Mouse (Mus musculus) erythroblast, embryonic 14.5 days (primary cell): ENCODE results near the gene Wdr90. TPM values are rescaled to one million over a fixed set of nuclear protein-coding genes. Genes with fewer than 3 reads are reported as not detected.

Source experiments
- H3K27me3 ChIP-seq: 2 replicates; pipeline ENCODE4 v1.6.1; 2012; ENCODE audit warnings: inconsistent platforms; ENCODE audit not compliant: control insufficient read depth
- H3K36me3 ChIP-seq: 2 replicates; pipeline ENCODE4 v1.6.1; 2012; ENCODE audit warnings: mild to moderate bottlenecking, inconsistent platforms; ENCODE audit not compliant: control insufficient read depth
- H3K4me1 ChIP-seq: 2 replicates; pipeline ENCODE4 v1.6.1; 2012; ENCODE audit warnings: inconsistent platforms; ENCODE audit not compliant: control insufficient read depth
- H3K4me3 ChIP-seq: replicated peaks from 2 replicates; pipeline ENCODE3; 2012; ENCODE audit warnings: moderate library complexity, mild to moderate bottlenecking, inconsistent platforms
- H3K9me3 ChIP-seq: 2 replicates; pipeline ENCODE4 v1.6.1; 2012; ENCODE audit warnings: low read length, inconsistent platforms, mixed read lengths; ENCODE audit not compliant: control insufficient read depth
- GATA1 ChIP-seq: IDR thresholded peaks from 2 replicates; pipeline ENCODE4 v1.6.1; 2012; ENCODE audit warnings: low read length, inconsistent platforms, mixed read lengths
- TAL1 ChIP-seq: IDR thresholded peaks from 3 replicates; pipeline ENCODE4 v1.6.1; 2012; ENCODE audit warnings: low read length, inconsistent platforms, mixed read lengths
- polyA plus RNA-seq: library from polyadenylated mRNA; stranded (reverse); fragments of >175 nt; gene quantifications from 2 replicates; pipeline ENCODE4 v1.2.3, GENCODE M21; 2012

Gene Wdr90
- polyA plus RNA-seq, 1 experiment, result 1.9 TPM

DNA sequence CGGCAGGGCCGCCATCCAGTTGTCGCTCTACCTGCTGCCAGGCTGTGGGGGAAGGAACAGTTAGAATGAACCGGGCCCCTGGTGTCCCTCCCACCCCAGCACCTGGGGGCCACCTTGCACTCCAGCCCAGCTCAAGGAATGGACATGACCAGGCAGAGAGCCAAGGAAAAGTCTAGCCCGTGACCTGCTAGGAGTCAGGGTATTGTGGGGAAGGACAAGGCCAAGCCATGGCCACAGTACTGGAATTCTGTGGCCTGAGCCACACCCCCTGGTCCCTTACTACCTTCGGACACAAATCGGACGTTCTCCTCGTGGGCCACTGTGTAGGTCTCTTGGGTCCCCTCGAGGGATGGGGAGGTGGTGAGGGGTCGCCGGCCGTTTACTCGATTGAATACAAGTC lies 3.0 kb upstream of the Wdr90 start:
- no peak overlapping the region for H3K4me3 ChIP-seq
- TF ChIP-seq GATA1 (no peak), TAL1 (no peak)
- peaks cover 38% of the 10 kb centered on the region for H3K36me3 ChIP-seq
- H3K4me1 ChIP-seq, result peaks cover 75% of the 10 kb centered on the region
- no peaks in the 10 kb centered on the region for H3K27me3 ChIP-seq
- no peaks in the 10 kb centered on the region for H3K9me3 ChIP-seq

DNA sequence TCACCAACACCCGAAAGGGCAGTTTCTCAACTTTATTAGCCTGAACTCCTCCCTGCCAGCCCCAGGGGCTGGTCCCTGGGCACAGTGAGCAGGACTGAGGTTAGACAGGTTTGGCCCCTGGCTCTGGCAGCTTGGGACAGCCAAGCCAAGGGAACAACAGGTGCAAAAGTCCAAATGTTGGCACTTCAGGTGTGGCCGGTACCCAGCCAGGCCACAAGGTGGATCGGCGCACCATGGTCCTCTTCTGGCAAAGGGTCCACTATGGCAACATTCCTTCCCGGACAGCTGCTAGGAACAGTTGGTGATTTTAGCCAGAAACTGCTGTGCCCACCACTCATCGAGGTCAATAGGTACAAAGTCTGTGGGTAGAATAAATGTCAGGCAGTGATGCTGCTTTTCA lies 2.4 kb upstream of the Wdr90 start:
- H3K4me1 ChIP-seq, result peaks cover 76% of the 10 kb centered on the region
- H3K9me3 ChIP-seq, result no peaks in the 10 kb centered on the region
- no peak overlapping the region for H3K4me3 ChIP-seq
- TF ChIP-seq TAL1 (no peak), GATA1 (no peak)
- no peaks in the 10 kb centered on the region for H3K27me3 ChIP-seq
- H3K36me3 ChIP-seq, result peaks cover 44% of the 10 kb centered on the region

DNA sequence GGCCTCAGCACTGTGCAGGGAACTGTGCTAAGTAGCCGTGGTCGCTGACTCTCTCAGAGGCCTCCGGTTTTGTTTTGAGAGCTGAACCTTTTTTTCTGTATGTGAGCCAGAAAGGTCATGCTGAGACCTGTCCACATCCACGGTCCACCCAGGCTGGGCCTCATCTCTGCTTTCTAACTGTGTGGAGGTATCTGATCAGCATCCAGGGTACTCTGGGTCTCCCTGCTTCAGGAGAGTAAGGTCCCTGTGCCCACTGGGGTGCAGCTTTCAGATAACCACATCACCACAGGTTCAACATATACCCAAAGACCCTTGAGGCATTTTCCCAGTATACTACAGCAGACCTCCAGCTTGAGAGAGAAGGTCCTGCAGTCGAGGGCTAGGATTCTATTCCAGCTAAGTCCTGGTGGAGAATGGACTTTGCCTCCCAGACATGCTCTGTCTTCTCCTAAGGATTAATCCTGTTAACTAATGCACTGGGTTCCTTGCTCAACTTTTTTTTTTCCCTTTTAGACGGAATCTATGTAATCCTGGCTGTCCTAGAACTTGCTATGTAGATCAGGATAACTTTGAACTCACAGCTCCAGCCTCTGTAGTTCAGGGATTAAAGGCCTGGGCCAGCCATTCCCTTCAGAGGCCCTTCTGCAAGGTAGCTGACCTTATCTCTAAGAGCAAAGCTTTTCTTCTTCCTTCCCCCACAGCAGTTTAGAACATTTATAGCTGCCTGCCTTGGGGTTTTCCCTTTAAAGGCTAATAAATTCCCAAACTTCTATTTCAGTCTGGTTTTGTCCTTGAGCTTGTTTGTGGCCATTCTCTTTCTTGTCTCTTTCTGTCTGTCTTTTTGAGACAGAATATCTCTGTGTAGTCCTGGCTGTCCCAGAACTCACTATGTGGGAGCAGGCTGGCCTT lies 657 bp upstream of the Wdr90 start:
- no peak for TF ChIP-seq GATA1
- TF ChIP-seq TAL1, result no peak
- Histone ChIP-seq H3K9me3 (no peaks in the 10 kb centered on the region), H3K27me3 (no peaks in the 10 kb centered on the region), H3K4me1 (peaks cover 66% of the 10 kb centered on the region), H3K4me3 (peak overlapping the region; percentile 72), H3K36me3 (peaks cover 56% of the 10 kb centered on the region)

DNA sequence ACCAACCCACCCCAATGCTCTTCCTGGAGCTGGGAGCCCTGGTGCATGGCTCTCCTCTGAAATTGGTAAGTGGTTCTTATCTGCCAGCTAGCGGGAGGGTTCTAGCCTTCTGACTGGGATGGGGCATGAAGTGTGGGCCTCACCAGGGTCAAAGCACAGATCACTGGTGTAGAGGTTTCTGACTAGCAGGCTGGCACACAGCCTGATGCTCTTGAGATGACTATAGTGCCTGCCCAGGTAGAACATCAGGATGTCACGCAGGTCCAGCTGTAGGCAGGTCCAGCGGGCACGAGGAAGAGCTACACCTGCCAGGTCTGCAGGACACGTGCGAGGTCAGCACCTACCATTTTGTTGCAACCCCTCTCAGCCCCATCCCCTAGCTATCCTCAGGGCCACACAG lies 1.1 kb downstream of the Wdr90 start:
- Histone ChIP-seq H3K36me3 (peaks cover 61% of the 10 kb centered on the region), H3K4me1 (peaks cover 58% of the 10 kb centered on the region), H3K27me3 (no peaks in the 10 kb centered on the region), H3K9me3 (no peaks in the 10 kb centered on the region), H3K4me3 (peak overlapping the region; percentile 72)
- TF ChIP-seq TAL1, result no peak
- no peak for TF ChIP-seq GATA1

DNA sequence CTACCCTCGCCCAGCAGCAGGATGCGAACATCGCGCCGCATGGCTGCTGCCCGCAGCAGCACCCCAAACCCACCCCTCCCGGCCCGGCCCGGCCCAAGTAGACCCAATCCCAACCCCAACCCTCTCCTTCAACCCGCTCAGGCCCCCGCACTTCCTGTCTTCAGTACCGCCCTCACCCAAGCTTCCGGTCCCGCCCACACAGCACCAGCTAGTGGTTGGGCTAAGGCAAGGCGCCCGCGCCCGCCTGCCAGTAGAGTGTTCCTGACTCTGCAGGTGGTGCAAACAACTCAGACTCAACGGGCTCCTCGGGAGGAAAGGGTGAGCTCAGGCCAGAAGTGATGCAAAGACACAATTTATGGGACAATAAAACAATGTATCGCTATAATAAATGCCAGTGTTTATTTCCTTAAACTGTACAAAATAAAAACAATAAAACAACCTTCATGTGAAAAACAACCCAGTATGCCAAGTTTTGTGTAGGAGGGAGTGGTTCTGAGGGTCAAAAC lies 16.9 kb downstream of the Wdr90 start, which contains the start of gene Rhot2:
Rhot2 (minus strand) TSS at position 456 of the 506 bp plus-strand sequence.
- Histone ChIP-seq H3K4me1 (peaks cover 52% of the 10 kb centered on the region), H3K27me3 (no peaks in the 10 kb centered on the region), H3K36me3 (peaks cover 87% of the 10 kb centered on the region), H3K9me3 (no peaks in the 10 kb centered on the region), H3K4me3 (peak within 1 kb of the TSS; percentile 80)
- no peak for TF ChIP-seq TAL1
- no peak for TF ChIP-seq GATA1

DNA sequence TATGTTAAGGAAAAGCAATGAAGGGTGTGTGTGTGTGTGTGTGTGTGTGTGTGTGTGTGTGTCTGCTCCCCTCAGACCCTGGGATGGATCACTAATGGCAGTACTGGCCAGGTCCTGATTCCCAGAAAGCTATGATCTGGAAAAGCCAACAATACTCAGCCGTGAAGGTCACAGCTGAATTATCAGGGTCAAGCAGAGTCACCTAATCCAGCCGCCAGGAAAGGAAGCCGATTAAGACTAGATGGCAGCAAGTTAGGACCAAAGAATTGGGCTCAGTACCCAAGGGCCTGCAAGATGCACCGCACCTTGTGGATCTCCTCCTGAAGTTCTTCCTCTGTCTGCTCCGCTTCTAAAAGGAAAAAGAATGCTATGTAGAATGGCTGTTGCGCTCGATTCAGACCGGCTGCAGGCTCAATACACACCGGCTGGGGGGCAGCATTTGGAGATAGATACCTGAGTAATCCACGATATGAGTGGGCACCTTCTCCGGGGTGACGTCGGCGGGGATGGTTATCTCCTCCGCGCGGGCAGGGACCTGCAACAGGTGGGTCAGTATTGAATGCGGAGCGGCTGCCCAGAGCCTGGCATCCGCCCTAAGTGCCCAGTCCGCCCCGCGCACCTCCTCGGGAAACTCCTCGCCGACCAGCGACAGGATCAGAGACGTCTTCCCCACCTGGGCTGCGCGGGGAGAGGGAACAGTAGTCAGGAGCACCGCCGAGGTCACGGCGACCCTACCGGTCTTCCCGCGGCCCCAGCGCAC lies 17.5 kb downstream of the Wdr90 start:
- Histone ChIP-seq H3K9me3 (no peaks in the 10 kb centered on the region), H3K4me3 (peak overlapping the region; percentile 80), H3K27me3 (no peaks in the 10 kb centered on the region), H3K36me3 (peaks cover 87% of the 10 kb centered on the region), H3K4me1 (peaks cover 58% of the 10 kb centered on the region)
- 0 out of 3 replicates have a peak, but pooled peaks have one; percentile 13 for TF ChIP-seq TAL1
- peak; percentile 54 for TF ChIP-seq GATA1

DNA sequence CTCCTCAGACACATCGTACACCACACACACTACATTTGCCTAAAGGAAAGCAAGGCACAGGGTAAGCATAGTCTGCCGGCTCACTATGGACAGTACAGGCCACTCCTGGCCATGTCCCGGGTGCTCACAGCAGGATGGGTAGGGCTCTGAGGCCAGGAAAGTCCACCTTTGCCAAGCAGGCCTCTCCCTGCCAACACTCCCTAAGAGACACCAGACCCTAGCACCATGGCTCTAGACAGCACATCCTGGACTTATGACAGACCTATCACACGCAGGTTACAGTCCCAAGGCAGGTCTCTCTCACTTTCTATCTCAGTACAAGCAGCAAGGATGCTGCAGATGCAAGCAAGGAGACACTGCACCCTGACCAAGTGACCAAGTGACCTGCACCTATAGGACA lies 18.2 kb downstream of the Wdr90 start:
- no peaks in the 10 kb centered on the region for H3K9me3 ChIP-seq
- no peaks in the 10 kb centered on the region for H3K27me3 ChIP-seq
- peak overlapping the region; percentile 80 for H3K4me3 ChIP-seq
- TF ChIP-seq GATA1 (no peak), TAL1 (no peak)
- H3K36me3 ChIP-seq, result peaks cover 86% of the 10 kb centered on the region
- peaks cover 62% of the 10 kb centered on the region for H3K4me1 ChIP-seq

DNA sequence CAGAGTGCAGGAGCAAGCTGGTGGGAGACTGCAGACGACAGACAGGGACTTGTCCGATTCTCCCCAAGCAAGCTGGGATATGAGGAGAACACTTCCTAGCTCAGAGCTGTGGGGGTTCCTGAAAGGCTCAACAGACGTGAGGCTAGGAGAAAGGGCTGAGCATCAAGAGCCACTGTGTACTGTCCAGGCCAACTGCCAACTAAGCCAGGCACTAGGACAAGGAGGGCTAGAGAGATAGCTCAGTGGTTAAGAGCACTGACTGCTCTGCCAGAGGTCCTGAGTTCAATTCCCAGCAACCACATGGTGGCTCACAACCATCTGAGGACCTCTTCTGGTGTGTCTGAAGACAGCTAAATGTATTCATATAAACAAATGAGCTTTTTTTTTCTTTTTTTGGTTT lies 18.8 kb downstream of the Wdr90 start:
- Histone ChIP-seq H3K4me1 (peaks cover 68% of the 10 kb centered on the region), H3K36me3 (peaks cover 86% of the 10 kb centered on the region), H3K4me3 (peak overlapping the region; percentile 21), H3K9me3 (no peaks in the 10 kb centered on the region), H3K27me3 (no peaks in the 10 kb centered on the region)
- TF ChIP-seq GATA1, result no peak
- TF ChIP-seq TAL1, result no peak

DNA sequence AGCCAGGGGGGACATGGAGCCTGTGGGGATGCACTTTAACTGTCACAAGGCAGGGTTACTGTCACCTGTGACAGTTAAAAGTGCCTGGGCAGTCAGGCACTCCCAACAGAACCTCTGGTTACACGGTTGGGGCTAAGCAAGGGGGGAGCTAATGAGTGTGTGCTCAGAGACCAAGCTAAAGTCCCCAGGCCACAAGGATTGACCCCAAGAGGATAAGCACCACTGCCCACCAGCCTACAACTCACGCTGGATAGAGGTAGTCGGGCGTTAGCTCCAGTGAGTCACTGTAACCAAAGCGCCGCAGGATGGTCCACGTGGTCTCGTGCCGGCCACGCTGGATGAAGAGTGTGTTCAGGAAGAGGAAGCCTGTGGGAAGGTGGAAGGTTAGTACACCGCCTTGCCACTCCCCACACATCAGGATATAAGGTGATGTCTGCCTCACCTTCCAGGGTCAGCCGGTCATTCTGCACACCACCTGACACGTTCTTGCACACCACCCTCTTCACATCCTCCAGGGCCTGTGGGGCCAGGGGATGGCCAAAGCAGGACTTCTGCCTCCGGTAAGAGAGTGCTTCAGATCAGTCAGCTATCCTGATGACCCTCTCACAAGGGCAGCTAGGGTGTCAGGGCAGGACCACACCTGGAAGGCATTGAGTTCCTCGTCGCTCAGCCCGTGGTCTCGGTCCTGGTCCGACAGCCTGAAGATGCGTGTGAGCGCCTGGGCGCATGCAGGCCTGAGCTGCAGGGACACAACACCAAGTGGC lies 20.0 kb downstream of the Wdr90 start, which contains the start of gene Gm20683:
Gm20683 (minus strand) TSS at position 647 of the 764 bp plus-strand sequence.
- peaks cover 82% of the 10 kb centered on the region for H3K36me3 ChIP-seq
- H3K4me1 ChIP-seq, result peaks cover 80% of the 10 kb centered on the region
- H3K9me3 ChIP-seq, result no peaks in the 10 kb centered on the region
- TF ChIP-seq GATA1 (no peak), TAL1 (no peak)
- peak within 1 kb of the TSS; percentile 21 for H3K4me3 ChIP-seq
- no peaks in the 10 kb centered on the region for H3K27me3 ChIP-seq
